Mouse (Mus musculus) induced T-regulatory cell, adult 2 months (primary cell): Measurements from ENCODE around the gene Mfge8.

Experiments used
- DNase-seq: peaks from one replicate; pipeline ENCODE4 v3.0.0-alpha.2; 2012; ENCODE audit warnings: low read depth

The Mfge8 gene

GRCm38 (mm10) chr7:79148711-79149266 lies at the start of gene Mfge8:
Mfge8 (minus strand) TSS chr7:79149060.
- DNase-seq: peak; percentile 79

- DNase-seq: no peak
Measured at GRCm38 (mm10) chr7:79194560-79195413, 45.9 kb upstream of the Mfge8 start.

GRCm38 (mm10) chr7:79193936-79194335 lies 45.1 kb upstream of the Mfge8 start:
- DNase-seq: no peak

- DNase-seq: no peak
Measured at GRCm38 (mm10) chr7:79191501-79191900, 42.6 kb upstream of the Mfge8 start.

- peak; percentile 20 for DNase-seq
Measured at GRCm38 (mm10) chr7:79190592-79190991, 41.7 kb upstream of the Mfge8 start.

- no peak for DNase-seq
Measured at GRCm38 (mm10) chr7:79189211-79189610, 40.4 kb upstream of the Mfge8 start.

- no peak for DNase-seq
Measured at GRCm38 (mm10) chr7:79187591-79187990, 38.7 kb upstream of the Mfge8 start.

- DNase-seq: no peak
Measured at GRCm38 (mm10) chr7:79183417-79183816, 34.6 kb upstream of the Mfge8 start.

GRCm38 (mm10) chr7:79173800-79174199 lies 24.9 kb upstream of the Mfge8 start:
- no peak for DNase-seq

- DNase-seq: no peak
Measured at GRCm38 (mm10) chr7:79171782-79172181, 22.9 kb upstream of the Mfge8 start.

- DNase-seq: no peak
Measured at GRCm38 (mm10) chr7:79167006-79167562, 18.2 kb upstream of the Mfge8 start.

GRCm38 (mm10) chr7:79159406-79159805 lies 10.5 kb upstream of the Mfge8 start:
- no peak for DNase-seq

GRCm38 (mm10) chr7:79149522-79149921 lies 662 bp upstream of the Mfge8 start:
- peak; percentile 5 for DNase-seq

GRCm38 (mm10) chr7:79147931-79148653 lies 768 bp downstream of the Mfge8 start:
- DNase-seq: no peak

GRCm38 (mm10) chr7:79147011-79147837 lies 1.6 kb downstream of the Mfge8 start:
- DNase-seq: no peak

- peak; percentile 71 for DNase-seq
Measured at GRCm38 (mm10) chr7:79140897-79141296, 8.0 kb downstream of the Mfge8 start.

- DNase-seq: peak; percentile 4
Measured at GRCm38 (mm10) chr7:79139891-79140591, 8.8 kb downstream of the Mfge8 start.

GRCm38 (mm10) chr7:79139328-79139824 lies 9.5 kb downstream of the Mfge8 start:
- no peak for DNase-seq

GRCm38 (mm10) chr7:79133391-79133790 lies 15.5 kb downstream of the Mfge8 start:
- DNase-seq: no peak

GRCm38 (mm10) chr7:79130843-79131444 lies 17.9 kb downstream of the Mfge8 start, which contains the start of gene Hapln3:
Hapln3 (minus strand) TSS chr7:79131018.
- no peak for DNase-seq
